Mouse (Mus musculus): ENCODE measurements around the gene Anapc11.

DNA sequence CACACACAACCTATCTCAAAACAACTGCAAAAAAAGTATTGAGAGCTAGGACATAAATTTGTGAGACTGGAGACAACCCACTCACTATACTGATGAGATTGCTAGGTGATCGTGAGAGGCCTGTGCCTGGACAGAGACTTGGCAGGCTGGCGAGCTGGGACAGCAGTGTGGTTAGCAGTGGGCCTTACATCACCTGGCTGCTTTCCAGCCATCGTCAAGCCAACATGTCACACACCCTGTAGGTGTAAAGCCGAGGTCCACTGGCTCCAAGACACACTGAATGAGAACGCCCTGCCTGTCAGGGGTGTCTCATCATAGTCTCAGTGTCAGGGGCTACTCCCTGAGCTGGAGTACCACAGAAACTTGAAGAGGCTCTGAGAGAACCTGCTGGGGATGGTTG lies 45.5 kb upstream of the Anapc11 start:
- no peak for TF ChIP-seq SMC3 (IDR thresholded peaks at IDR 0.05; ENCODE audit: low read depth, low read length)
- TF ChIP-seq POLR2A (IDR thresholded peaks at IDR 0.05; ENCODE audit: low read depth, low read length): no peak
- TF ChIP-seq CTCF (conservative IDR thresholded peaks at IDR 0.05 in 1 of 2, IDR thresholded peaks at IDR 0.05 in 1 of 2; ENCODE audit: low read depth in 2 of 2, low read length in 2 of 2): no peak

All from CH12.LX (cell line).